Mouse (Mus musculus): ENCODE results near the gene Stx3.

Gene Stx3

GRCm38 (mm10) chr19:11770205-11770892 is 48.9 kb downstream of the Stx3 start, which contains the start of gene Mrpl16:
Gene Mrpl16 (plus strand): TSS chr19:11770391.
- Histone ChIP-seq H3K4me3 (replicated peaks; ENCODE audit: low read length) (peak within 1 kb of the TSS; percentile 88), H3K4me1 (replicated peaks; ENCODE audit: low read depth, low read length) (peaks cover 21% of the 10 kb centered on the region), H3K36me3 (ENCODE audit: insufficient read depth, low read length) (peaks cover 36% of the 10 kb centered on the region), H3K9me3 (ENCODE audit: low read length) (no peaks in the 10 kb centered on the region), H3K27me3 (ENCODE audit: insufficient read depth, low read length) (peaks cover 5% of the 10 kb centered on the region; the same call in 1 of the 2 replicates)
- TF ChIP-seq POU5F1 (IDR thresholded peaks at IDR 0.05; ENCODE audit: borderline replicate concordance, low read length) (no peak), NANOG (IDR thresholded peaks at IDR 0.05; ENCODE audit: borderline replicate concordance, low read length) (no peak), CTCF (conservative IDR thresholded peaks at IDR 0.05; ENCODE audit: low read length) (no peak)

GRCm38 (mm10) chr19:11769257-11769920 is 49.8 kb downstream of the Stx3 start:
- TF ChIP-seq NANOG (IDR thresholded peaks at IDR 0.05; ENCODE audit: borderline replicate concordance, low read length): no peak
- TF ChIP-seq POU5F1 (IDR thresholded peaks at IDR 0.05; ENCODE audit: borderline replicate concordance, low read length): no peak
- no peak for TF ChIP-seq CTCF (conservative IDR thresholded peaks at IDR 0.05; ENCODE audit: low read length)
- Histone ChIP-seq H3K4me1 (replicated peaks; ENCODE audit: low read depth, low read length) (peaks cover 20% of the 10 kb centered on the region), H3K27me3 (ENCODE audit: insufficient read depth, low read length) (peaks cover 5% of the 10 kb centered on the region; the same call in 1 of the 2 replicates), H3K36me3 (ENCODE audit: insufficient read depth, low read length) (peaks cover 27% of the 10 kb centered on the region), H3K4me3 (replicated peaks; ENCODE audit: low read length) (no peak overlapping the region), H3K9me3 (ENCODE audit: low read length) (no peaks in the 10 kb centered on the region)

GRCm38 (mm10) chr19:11768163-11768562 is 51.0 kb downstream of the Stx3 start:
- no peak overlapping the region for H3K4me3 ChIP-seq (replicated peaks; ENCODE audit: low read length)
- H3K36me3 ChIP-seq (ENCODE audit: insufficient read depth, low read length): peaks cover 14% of the 10 kb centered on the region
- H3K27me3 ChIP-seq (ENCODE audit: insufficient read depth, low read length): peaks cover 5% of the 10 kb centered on the region; the same call in 1 of the 2 replicates
- no peak for TF ChIP-seq NANOG (IDR thresholded peaks at IDR 0.05; ENCODE audit: borderline replicate concordance, low read length)
- peak; percentile 96 for TF ChIP-seq CTCF (conservative IDR thresholded peaks at IDR 0.05; ENCODE audit: low read length)
- H3K4me1 ChIP-seq (replicated peaks; ENCODE audit: low read depth, low read length): peaks cover 15% of the 10 kb centered on the region
- H3K9me3 ChIP-seq (ENCODE audit: low read length): no peaks in the 10 kb centered on the region

GRCm38 (mm10) chr19:11766413-11766812 is 52.8 kb downstream of the Stx3 start:
- H3K4me3 ChIP-seq (replicated peaks; ENCODE audit: low read length): no peak overlapping the region
- peaks cover 12% of the 10 kb centered on the region for H3K4me1 ChIP-seq (replicated peaks; ENCODE audit: low read depth, low read length)
- peaks cover 5% of the 10 kb centered on the region; the same call in 1 of the 2 replicates for H3K27me3 ChIP-seq (ENCODE audit: insufficient read depth, low read length)
- TF ChIP-seq POU5F1 (IDR thresholded peaks at IDR 0.05; ENCODE audit: borderline replicate concordance, low read length) (no peak), CTCF (conservative IDR thresholded peaks at IDR 0.05; ENCODE audit: low read length) (no peak), NANOG (IDR thresholded peaks at IDR 0.05; ENCODE audit: borderline replicate concordance, low read length) (no peak)
- no peaks in the 10 kb centered on the region for H3K9me3 ChIP-seq (ENCODE audit: low read length)
- no peaks in the 10 kb centered on the region for H3K36me3 ChIP-seq (ENCODE audit: insufficient read depth, low read length)

- peaks cover 5% of the 10 kb centered on the region; the same call in 1 of the 2 replicates for H3K27me3 ChIP-seq (ENCODE audit: insufficient read depth, low read length)
- TF ChIP-seq CTCF (conservative IDR thresholded peaks at IDR 0.05; ENCODE audit: low read length): no peak
- no peak for TF ChIP-seq NANOG (IDR thresholded peaks at IDR 0.05; ENCODE audit: borderline replicate concordance, low read length)
- TF ChIP-seq POU5F1 (IDR thresholded peaks at IDR 0.05; ENCODE audit: borderline replicate concordance, low read length): no peak
- peaks cover 3% of the 10 kb centered on the region; the same call in 1 of the 2 replicates for H3K4me1 ChIP-seq (replicated peaks; ENCODE audit: low read depth, low read length)
- no peak overlapping the region for H3K4me3 ChIP-seq (replicated peaks; ENCODE audit: low read length)
- no peaks in the 10 kb centered on the region for H3K9me3 ChIP-seq (ENCODE audit: low read length)
- H3K36me3 ChIP-seq (ENCODE audit: insufficient read depth, low read length): no peaks in the 10 kb centered on the region
Measured at GRCm38 (mm10) chr19:11765059-11765458, 54.1 kb downstream of the Stx3 start.

GRCm38 (mm10) chr19:11747298-11747697 is 71.9 kb downstream of the Stx3 start, which contains the start of gene Gif:
Gene Gif (plus strand): TSS chr19:11747554.
- no peaks in the 10 kb centered on the region for H3K27me3 ChIP-seq (ENCODE audit: insufficient read depth, low read length)
- H3K4me1 ChIP-seq (replicated peaks; ENCODE audit: low read depth, low read length): no peaks in the 10 kb centered on the region
- H3K9me3 ChIP-seq (ENCODE audit: low read length): no peaks in the 10 kb centered on the region
- TF ChIP-seq POU5F1 (IDR thresholded peaks at IDR 0.05; ENCODE audit: borderline replicate concordance, low read length) (no peak), CTCF (conservative IDR thresholded peaks at IDR 0.05; ENCODE audit: low read length) (no peak), NANOG (IDR thresholded peaks at IDR 0.05; ENCODE audit: borderline replicate concordance, low read length) (no peak)
- H3K4me3 ChIP-seq (replicated peaks; ENCODE audit: low read length): no peak within 1 kb of the TSS
- no peaks in the 10 kb centered on the region for H3K36me3 ChIP-seq (ENCODE audit: insufficient read depth, low read length)

GRCm38 (mm10) chr19:11745680-11746079 is 73.5 kb downstream of the Stx3 start:
- TF ChIP-seq POU5F1 (IDR thresholded peaks at IDR 0.05; ENCODE audit: borderline replicate concordance, low read length) (no peak), CTCF (conservative IDR thresholded peaks at IDR 0.05; ENCODE audit: low read length) (no peak), NANOG (IDR thresholded peaks at IDR 0.05; ENCODE audit: borderline replicate concordance, low read length) (no peak)
- H3K27me3 ChIP-seq (ENCODE audit: insufficient read depth, low read length): no peaks in the 10 kb centered on the region
- H3K4me1 ChIP-seq (replicated peaks; ENCODE audit: low read depth, low read length): no peaks in the 10 kb centered on the region

GRCm38 (mm10) chr19:11736455-11736854 is 82.7 kb downstream of the Stx3 start:
- Histone ChIP-seq H3K4me3 (replicated peaks; ENCODE audit: low read length) (no peak overlapping the region), H3K9me3 (ENCODE audit: low read length) (no peaks in the 10 kb centered on the region), H3K4me1 (replicated peaks; ENCODE audit: low read depth, low read length) (no peaks in the 10 kb centered on the region), H3K27me3 (ENCODE audit: insufficient read depth, low read length) (no peaks in the 10 kb centered on the region), H3K36me3 (ENCODE audit: insufficient read depth, low read length) (no peaks in the 10 kb centered on the region)
- TF ChIP-seq NANOG (IDR thresholded peaks at IDR 0.05; ENCODE audit: borderline replicate concordance, low read length) (no peak), CTCF (conservative IDR thresholded peaks at IDR 0.05; ENCODE audit: low read length) (no peak), POU5F1 (IDR thresholded peaks at IDR 0.05; ENCODE audit: borderline replicate concordance, low read length) (no peak)

More at GRCm38 (mm10) chr19:11745680-11746079, 73.5 kb downstream of the Stx3 start:
- no peaks in the 10 kb centered on the region for H3K9me3 ChIP-seq (ENCODE audit: low read length)
- no peaks in the 10 kb centered on the region for H3K36me3 ChIP-seq (ENCODE audit: insufficient read depth, low read length)
- H3K4me3 ChIP-seq (replicated peaks; ENCODE audit: low read length): no peak overlapping the region
